Mouse (Mus musculus) embryonic facial prominence, embryonic 12.5 days (tissue): ENCODE data around the gene Gm9048. TPM values are rescaled to one million over a fixed set of nuclear protein-coding genes. Genes with fewer than 3 reads are reported as not detected.

Experiments
- polyA plus RNA-seq: library from polyadenylated mRNA; unstranded; fragments of >200 nt; fragmentation: Nextera tagmentation; extraction: Ambion mirVana; gene quantifications from 2 replicates; pipeline ENCODE4 v1.2.1, GENCODE M21; 2016

Gene Gm9048
- polyA plus RNA-seq, 1 experiment from 2014 or later = not detected

Other genes starting within 250 kb of the Gm9048 start
- 47.2 and 48.7 TPM in 2 replicates for gene Mdm1, start 206.9 kb downstream of the Gm9048 start, polyA plus RNA-seq
- gene Il22, start 143.7 kb downstream of the Gm9048 start, polyA plus RNA-seq = not detected in 2 replicates
- gene Gm32717, start 107.9 kb downstream of the Gm9048 start, polyA plus RNA-seq = 0.09 TPM in 1 of 2 replicates, not detected in the other
- gene Gm32802, start 90.0 kb downstream of the Gm9048 start, polyA plus RNA-seq = 0.09 TPM in 1 of 2 replicates, not detected in the other
- not detected in 2 replicates for gene Iltifb, start 53.6 kb downstream of the Gm9048 start, polyA plus RNA-seq
- gene Gm9040, start 21.7 kb downstream of the Gm9048 start, polyA plus RNA-seq = 0.06 TPM in 1 of 2 replicates, not detected in the other
- 0.06 TPM in 1 of 2 replicates, not detected in the other for gene Gm9044, start 16.3 kb downstream of the Gm9048 start, polyA plus RNA-seq
- gene Gm9045, start 10.8 kb downstream of the Gm9048 start, polyA plus RNA-seq = not detected in 2 replicates
- not detected in 2 replicates for gene Gm9046, start 5.4 kb downstream of the Gm9048 start, polyA plus RNA-seq
- not detected in 2 replicates for gene Gm9049, start 5.4 kb upstream of the Gm9048 start, polyA plus RNA-seq
- gene Ifng, start 92.4 kb upstream of the Gm9048 start, polyA plus RNA-seq = not detected in 2 replicates